Mouse (Mus musculus): ENCODE measurements around the gene Ckm.

Gene Ckm

DNA sequence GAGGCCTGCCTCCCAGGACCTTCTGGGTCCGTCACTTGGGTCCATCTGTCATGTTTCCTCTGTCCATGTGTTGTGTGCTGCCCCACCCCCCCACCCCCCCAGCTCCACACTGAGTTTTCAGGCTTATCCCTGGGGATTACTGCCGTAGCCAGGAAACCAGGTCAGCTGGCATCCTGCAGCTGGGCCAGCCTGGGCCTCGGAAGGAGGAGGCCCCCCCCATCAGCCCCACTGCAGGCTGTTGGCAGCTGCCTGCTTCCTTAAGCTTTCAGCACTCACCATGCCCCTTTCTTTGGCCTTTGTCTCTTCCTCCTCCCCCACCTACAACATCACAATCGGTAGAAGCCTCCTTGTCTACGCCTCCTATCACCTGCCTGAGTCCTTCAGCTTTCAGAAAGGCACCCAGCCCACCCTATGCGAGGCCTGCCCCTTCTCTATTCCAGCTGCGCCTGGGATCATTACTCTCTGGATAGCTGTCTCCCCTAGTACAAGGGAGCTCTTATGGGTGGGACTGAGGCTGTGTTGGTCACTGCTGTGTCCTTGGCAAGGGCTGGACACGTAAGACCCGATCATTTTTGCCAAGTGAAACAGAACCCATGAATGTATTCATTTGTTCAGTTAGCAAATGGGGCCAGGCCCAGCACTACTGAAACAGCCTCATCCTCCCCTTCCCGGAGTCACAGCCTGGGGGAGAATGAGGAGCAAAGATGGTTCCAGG lies 15.7 kb upstream of the Ckm start:
- no peak for DNase-seq (ENCODE audit: low read depth, low spot score)

DNA sequence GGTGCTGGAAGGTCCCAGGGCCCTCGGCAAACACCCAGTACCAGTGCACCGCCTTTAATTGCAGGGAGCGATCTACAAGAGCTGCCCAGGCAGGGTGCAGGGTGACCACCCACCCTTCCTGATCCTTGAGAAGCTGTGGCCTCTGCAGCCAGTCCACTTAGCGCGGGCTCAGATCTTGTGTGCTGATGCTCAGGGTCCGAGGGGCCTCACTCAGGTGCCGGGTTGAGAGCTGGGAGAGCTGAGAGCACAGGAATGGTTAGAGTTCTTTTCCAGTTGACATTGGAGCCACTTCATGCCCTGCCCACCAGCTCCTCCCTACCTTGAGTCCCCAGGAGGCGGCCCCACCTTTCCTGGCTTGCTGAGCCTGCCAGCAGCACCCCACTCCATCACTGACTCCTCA lies 10.1 kb upstream of the Ckm start:
- DNase-seq (ENCODE audit: low read depth, low spot score): no peak

DNA sequence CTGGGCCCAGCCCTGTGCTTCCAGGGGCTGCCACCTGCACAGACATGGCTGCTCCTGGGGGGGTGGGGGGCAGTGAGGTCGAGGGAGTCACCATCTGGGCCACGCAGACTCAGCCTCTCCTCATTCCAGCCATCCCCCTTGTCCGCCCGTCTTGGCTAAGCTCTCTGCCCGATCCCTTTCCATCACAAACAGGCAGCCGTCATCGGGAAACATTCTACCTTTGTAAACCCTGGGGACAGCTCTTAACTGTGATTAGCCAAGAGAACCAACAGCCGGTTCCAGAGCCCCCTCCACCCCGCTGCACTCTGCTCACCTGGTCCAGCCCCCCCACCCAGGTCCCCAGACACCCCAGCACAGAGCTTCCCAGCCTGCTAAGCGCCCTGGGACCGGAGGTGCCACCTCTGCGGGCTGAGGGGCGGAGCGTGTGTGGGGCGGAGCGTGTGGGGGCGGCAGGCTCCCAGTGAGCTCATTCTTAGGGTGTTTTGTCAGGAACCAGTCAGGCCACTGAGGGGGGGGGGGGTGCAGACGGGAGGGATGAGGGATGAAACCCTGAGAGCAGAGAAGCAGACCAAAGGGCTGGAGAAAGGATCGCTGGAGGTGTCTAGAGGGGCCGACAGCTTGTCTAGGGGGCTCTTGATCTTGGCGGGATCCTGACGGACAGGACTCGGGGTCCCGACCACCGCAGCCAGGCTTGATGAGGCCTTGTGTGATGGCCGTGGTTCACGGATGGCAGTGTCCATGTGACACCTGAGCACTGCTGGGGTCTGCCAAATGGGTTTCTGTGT lies 4.9 kb upstream of the Ckm start:
- peak; percentile 75 for DNase-seq (ENCODE audit: low read depth, low spot score)

DNA sequence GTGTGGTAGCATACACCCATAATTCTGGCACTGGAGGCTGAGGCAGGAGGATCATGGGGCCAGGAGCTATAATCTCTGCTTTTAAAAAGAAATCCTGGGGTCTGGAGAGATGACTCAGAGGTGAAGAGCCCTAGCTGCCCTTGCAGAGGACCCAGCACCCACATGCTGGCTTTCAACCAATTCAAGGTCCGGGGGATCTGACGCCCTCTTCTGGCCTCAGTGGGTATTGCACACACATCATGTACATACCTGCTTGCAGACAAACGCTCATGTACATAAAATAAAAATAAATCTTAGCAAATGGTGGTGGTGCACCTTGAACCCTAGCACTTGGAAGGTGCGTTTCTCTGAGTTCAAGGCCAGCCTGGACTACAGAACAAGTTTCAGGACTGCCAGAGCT lies 3.6 kb upstream of the Ckm start:
- DNase-seq (ENCODE audit: low read depth, low spot score): peak; percentile 83

DNA sequence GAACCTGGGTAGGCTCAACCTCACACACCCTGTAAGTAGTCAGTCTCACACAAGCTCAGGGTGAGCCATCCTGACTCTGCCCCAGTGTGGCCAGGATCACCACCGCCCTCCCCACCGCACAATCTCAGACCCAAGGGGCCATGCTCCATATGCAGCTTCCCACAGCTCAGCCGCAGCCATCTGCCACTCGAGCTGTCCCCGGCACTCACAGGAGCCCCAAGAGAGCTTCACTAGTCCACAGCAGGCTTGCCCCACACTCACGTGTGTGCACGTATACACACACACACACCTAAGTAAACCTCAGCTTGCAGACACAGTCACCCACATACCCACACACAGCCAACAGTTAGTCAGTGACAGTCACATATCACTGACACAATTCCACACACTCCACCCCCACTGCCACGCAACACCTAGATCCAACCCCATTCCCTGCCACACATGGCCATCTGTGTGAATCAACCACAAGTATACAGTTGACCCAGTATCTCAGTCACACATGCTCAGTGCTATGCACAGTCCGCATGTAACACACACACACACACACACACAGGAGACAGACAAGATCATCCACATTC lies 2.0 kb upstream of the Ckm start:
- no peak for DNase-seq (ENCODE audit: low read depth, low spot score)

- peak; percentile 88 for DNase-seq (ENCODE audit: low read depth, low spot score)
Observed at GRCm38 (mm10) chr7:19403731-19404296, 762 bp upstream of the Ckm start, which contains the start of gene Klc3. Gene Klc3 (minus strand): TSS chr7:19404104.

GRCm38 (mm10) chr7:19405417-19405816 lies 841 bp downstream of the Ckm start:
- DNase-seq (ENCODE audit: low read depth, low spot score): peak; percentile 75

- DNase-seq (ENCODE audit: low read depth, low spot score): no peak
Observed at GRCm38 (mm10) chr7:19409753-19410152, 5.2 kb downstream of the Ckm start.

DNA sequence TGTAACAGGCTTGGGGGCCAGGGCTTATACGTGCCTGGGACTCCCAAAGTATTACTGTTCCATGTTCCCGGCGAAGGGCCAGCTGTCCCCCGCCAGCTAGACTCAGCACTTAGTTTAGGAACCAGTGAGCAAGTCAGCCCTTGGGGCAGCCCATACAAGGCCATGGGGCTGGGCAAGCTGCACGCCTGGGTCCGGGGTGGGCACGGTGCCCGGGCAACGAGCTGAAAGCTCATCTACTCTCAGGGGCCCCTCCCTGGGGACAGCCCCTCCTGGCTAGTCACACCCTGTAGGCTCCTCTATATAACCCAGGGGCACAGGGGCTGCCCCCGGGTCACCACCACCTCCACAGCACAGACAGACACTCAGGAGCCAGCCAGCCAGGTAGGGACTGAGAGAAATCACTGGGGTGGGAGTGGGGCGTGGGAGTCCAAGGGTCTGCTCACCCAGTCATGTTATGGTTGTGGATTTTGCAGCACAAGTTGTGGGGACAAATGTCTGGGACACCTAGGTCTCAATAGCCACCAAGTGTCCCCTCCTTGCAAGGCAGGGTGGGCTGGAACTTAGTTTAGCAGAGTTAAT lies 6.3 kb downstream of the Ckm start:
- DNase-seq (ENCODE audit: low read depth, low spot score): no peak

DNA sequence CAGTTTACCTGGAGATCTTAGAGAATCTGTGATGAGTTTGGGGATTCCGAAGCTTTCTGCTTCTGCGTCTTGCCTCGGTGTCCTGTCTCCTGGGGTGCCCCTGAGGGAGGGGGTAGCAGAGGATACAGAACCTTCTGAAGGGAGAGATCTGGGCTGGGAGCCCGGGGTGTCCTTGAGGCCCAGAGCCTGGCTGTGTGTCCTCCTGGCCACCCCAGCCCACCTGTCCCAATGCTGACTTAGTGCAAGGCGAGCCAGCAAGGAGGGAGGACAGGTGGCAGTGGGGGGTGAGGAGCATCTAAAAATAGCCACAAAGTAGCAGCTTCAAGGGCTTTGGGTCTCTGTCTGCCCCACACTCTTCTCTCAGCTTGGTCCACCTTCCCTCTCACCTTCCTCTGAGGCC lies 7.2 kb downstream of the Ckm start:
- DNase-seq (ENCODE audit: low read depth, low spot score): no peak

- DNase-seq (ENCODE audit: low read depth, low spot score): no peak
Observed at GRCm38 (mm10) chr7:19413525-19413924, 8.9 kb downstream of the Ckm start.

GRCm38 (mm10) chr7:19416590-19416989 lies 12.0 kb downstream of the Ckm start:
- no peak for DNase-seq (ENCODE audit: low read depth, low spot score)

GRCm38 (mm10) chr7:19420121-19420520 lies 15.5 kb downstream of the Ckm start:
- no peak for DNase-seq (ENCODE audit: low read depth, low spot score)

GRCm38 (mm10) chr7:19420821-19421636 lies 16.5 kb downstream of the Ckm start:
- peak; percentile 96 for DNase-seq (ENCODE audit: low read depth, low spot score)

GRCm38 (mm10) chr7:19423083-19423482 lies 18.5 kb downstream of the Ckm start:
- DNase-seq (ENCODE audit: low read depth, low spot score): no peak

- no peak for DNase-seq (ENCODE audit: low read depth, low spot score)
Observed at GRCm38 (mm10) chr7:19424051-19424450, 19.5 kb downstream of the Ckm start.

GRCm38 (mm10) chr7:19426349-19426748 lies 21.8 kb downstream of the Ckm start:
- peak; percentile 60 for DNase-seq (ENCODE audit: low read depth, low spot score)

GRCm38 (mm10) chr7:19426888-19427287 lies 22.3 kb downstream of the Ckm start:
- peak; percentile 73 for DNase-seq (ENCODE audit: low read depth, low spot score)

- no peak for DNase-seq (ENCODE audit: low read depth, low spot score)
Observed at GRCm38 (mm10) chr7:19427999-19428650, 23.5 kb downstream of the Ckm start.

- no peak for DNase-seq (ENCODE audit: low read depth, low spot score)
Observed at GRCm38 (mm10) chr7:19429726-19430125, 25.1 kb downstream of the Ckm start.

DNA sequence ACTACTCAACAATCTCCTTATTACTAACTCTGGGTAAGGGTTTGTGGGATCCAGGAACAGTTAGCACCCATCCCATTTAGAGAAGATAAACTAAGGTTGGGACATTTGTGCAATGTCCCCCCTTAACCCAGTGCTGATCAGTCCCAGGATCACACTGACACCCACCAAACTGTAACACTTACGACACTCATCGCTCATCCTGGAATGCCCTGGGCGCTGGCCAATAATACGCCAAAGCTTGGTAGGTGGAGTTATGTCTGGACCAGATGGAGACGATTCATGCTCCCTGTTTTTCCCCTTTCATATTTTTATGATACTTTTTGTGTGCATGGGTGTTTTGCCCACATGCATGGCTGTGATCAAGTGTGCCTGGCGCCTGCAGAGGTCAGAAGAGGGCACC lies 25.8 kb downstream of the Ckm start:
- DNase-seq (ENCODE audit: low read depth, low spot score): no peak

All from R1 (cell line).